Mouse (Mus musculus): ENCODE results near the gene Tnfrsf21. TPM values are rescaled to one million over a fixed set of nuclear protein-coding genes. Genes with fewer than 3 reads are reported as not detected.

Gene Tnfrsf21
- polyA plus RNA-seq, 1 experiment from 2014 or later: 32.9 TPM

DNA sequence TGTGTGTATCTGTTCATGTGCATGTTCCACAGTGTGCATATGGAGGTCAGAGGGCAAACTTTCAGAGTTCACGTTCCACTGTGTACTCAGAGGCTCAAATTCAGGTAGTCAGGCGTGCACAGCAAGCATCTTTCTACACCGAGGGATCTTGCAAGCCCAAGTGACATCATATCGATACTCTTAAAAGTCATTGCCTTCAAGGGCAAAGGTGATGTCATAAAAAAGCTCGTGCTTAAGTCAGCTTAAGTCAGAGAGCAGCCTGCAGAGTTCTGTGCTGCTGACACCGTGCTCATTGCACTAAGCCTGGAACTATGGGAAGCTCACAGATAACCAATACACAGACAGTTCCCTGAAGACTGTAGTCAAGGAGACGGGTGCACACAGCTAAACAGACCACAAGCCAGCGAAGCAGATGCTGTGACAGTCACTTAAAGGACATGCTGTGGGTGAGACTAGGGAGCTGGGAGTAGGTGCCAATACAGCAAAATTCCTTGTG, 97.8 kb downstream of the Tnfrsf21 start:
- 79% methylated on average over 8 of the region's 8 CpGs for WGBS
- Histone ChIP-seq H3K9me3 (replicated peaks) (no peaks in the 10 kb centered on the region), H3K4me3 (replicated peaks) (no peak overlapping the region), H3K27ac (replicated peaks) (no peak overlapping the region), H3K36me3 (no peaks in the 10 kb centered on the region), H3K27me3 (no peaks in the 10 kb centered on the region), H3K4me2 (replicated peaks) (no peak overlapping the region), H3K9ac (no peak overlapping the region), H3K4me1 (no peaks in the 10 kb centered on the region)
- ATAC-seq (ENCODE audit: insufficient number of reproducible peaks, low FRiP score, low TSS enrichment, low read depth): no peak

DNA sequence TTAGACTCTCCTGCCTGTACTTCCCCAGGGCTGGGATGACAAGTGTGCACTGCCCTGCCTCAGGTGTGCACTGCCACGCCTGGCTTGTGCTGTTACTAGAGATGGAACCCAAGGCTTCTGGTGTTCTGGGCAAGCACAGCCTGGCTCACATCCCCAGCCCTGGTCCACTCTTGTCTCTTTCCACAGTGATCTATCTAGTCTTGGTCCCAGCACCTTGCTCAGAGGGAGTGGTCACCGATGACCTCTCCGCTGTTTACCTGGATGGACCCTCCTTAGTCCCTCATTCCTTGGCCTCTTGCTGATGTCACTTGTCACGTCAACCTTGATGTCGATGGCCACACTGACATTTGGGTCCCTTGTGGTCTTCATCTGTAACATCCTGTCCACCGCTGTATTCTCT, 98.6 kb downstream of the Tnfrsf21 start:
- Histone ChIP-seq H3K4me2 (replicated peaks) (no peak overlapping the region), H3K4me3 (replicated peaks) (no peak overlapping the region), H3K27ac (replicated peaks) (no peak overlapping the region), H3K9ac (no peak overlapping the region), H3K9me3 (replicated peaks) (no peaks in the 10 kb centered on the region), H3K36me3 (no peaks in the 10 kb centered on the region), H3K4me1 (no peaks in the 10 kb centered on the region), H3K27me3 (no peaks in the 10 kb centered on the region)
- 93% methylated on average over 6 of the region's 6 CpGs for WGBS
- no peak for ATAC-seq (ENCODE audit: insufficient number of reproducible peaks, low FRiP score, low TSS enrichment, low read depth)

GRCm38 (mm10) chr17:43116748-43117147, 100.4 kb downstream of the Tnfrsf21 start:
- Histone ChIP-seq H3K27ac (replicated peaks) (no peak overlapping the region), H3K4me2 (replicated peaks) (no peak overlapping the region), H3K4me1 (no peaks in the 10 kb centered on the region), H3K4me3 (replicated peaks) (no peak overlapping the region), H3K9me3 (replicated peaks) (no peaks in the 10 kb centered on the region), H3K27me3 (no peaks in the 10 kb centered on the region), H3K9ac (no peak overlapping the region), H3K36me3 (no peaks in the 10 kb centered on the region)
- ATAC-seq (ENCODE audit: insufficient number of reproducible peaks, low FRiP score, low TSS enrichment, low read depth): no peak
- WGBS: 76% methylated on average over 10 of the region's 10 CpGs

DNA sequence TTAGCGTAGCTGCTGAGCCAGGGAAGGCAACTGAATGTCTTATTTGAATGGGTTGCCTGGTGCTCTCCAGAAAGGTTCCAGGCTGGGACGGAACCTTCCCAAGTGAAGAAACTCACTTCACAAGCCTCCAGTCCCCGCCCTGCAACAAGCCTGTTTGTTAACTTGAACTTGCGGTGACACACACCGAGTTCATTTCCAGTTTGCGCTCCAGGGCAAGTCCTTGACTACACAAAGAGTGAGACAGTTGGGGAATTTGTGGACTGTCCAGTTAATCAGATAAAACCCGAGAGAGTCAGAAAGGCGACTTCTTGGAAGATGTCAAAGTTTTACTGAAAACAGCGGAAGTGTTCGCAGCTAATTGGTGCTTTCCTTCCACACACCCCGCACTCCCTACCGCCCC, 103.1 kb downstream of the Tnfrsf21 start:
- ATAC-seq (ENCODE audit: insufficient number of reproducible peaks, low FRiP score, low TSS enrichment, low read depth): no peak
- Histone ChIP-seq H3K27ac (replicated peaks) (no peak overlapping the region), H3K4me3 (replicated peaks) (no peak overlapping the region), H3K4me2 (replicated peaks) (no peak overlapping the region), H3K9ac (no peak overlapping the region), H3K36me3 (no peaks in the 10 kb centered on the region), H3K27me3 (no peaks in the 10 kb centered on the region), H3K4me1 (no peaks in the 10 kb centered on the region), H3K9me3 (replicated peaks) (no peaks in the 10 kb centered on the region)
- 67% methylated on average over 12 of the region's 12 CpGs for WGBS

DNA sequence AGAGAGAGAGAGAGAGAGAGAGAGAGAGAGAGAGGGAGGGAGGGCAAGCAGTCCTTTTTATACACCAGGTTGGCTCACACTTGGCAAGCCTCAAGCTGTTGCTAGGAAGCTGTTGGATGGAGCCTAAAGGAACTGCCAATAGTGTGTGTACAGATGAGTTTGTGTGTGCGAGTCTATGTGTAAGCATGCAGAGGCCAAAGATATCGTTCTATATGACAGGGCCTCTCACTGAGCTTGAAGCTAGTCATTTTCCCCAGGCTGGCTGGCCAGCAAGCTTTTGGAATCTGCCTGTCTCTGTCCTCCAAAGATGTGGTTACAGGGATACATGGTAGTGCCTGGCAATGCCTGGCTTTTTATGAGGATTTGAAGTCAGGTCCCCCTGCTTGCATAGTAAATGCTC, 104.7 kb downstream of the Tnfrsf21 start:
- Histone ChIP-seq H3K27ac (replicated peaks) (no peak overlapping the region), H3K9me3 (replicated peaks) (no peaks in the 10 kb centered on the region), H3K9ac (no peak overlapping the region), H3K4me3 (replicated peaks) (no peak overlapping the region), H3K36me3 (no peaks in the 10 kb centered on the region), H3K27me3 (no peaks in the 10 kb centered on the region), H3K4me1 (no peaks in the 10 kb centered on the region), H3K4me2 (replicated peaks) (no peak overlapping the region)
- WGBS: 87% methylated on average over 2 of the region's 2 CpGs
- no peak for ATAC-seq (ENCODE audit: insufficient number of reproducible peaks, low FRiP score, low TSS enrichment, low read depth)

DNA sequence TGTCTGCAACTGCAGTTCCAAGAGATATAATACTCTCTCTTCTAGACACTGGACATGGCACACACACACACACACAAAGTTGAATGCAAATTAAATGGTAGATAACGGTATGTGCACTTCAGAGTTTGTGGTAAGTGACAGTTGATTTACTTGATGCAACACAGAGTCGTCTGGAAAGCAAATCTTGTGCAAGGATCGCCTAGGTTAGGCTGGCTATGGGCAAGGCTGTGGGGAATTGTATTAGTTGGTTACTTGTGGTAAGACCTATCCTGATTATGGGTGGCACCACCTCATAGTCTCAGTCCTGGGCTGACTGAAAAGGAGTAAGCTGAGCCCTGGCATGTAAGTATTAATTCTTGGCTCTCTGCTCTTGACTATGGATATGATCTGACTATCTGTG, 112.0 kb downstream of the Tnfrsf21 start:
- Histone ChIP-seq H3K9me3 (replicated peaks) (no peaks in the 10 kb centered on the region), H3K9ac (no peak overlapping the region), H3K4me2 (replicated peaks) (no peak overlapping the region), H3K27ac (replicated peaks) (no peak overlapping the region), H3K4me3 (replicated peaks) (no peak overlapping the region), H3K27me3 (no peaks in the 10 kb centered on the region), H3K4me1 (no peaks in the 10 kb centered on the region), H3K36me3 (no peaks in the 10 kb centered on the region)
- ATAC-seq (ENCODE audit: insufficient number of reproducible peaks, low FRiP score, low TSS enrichment, low read depth): no peak
- 79% methylated on average over 3 of the region's 3 CpGs for WGBS

DNA sequence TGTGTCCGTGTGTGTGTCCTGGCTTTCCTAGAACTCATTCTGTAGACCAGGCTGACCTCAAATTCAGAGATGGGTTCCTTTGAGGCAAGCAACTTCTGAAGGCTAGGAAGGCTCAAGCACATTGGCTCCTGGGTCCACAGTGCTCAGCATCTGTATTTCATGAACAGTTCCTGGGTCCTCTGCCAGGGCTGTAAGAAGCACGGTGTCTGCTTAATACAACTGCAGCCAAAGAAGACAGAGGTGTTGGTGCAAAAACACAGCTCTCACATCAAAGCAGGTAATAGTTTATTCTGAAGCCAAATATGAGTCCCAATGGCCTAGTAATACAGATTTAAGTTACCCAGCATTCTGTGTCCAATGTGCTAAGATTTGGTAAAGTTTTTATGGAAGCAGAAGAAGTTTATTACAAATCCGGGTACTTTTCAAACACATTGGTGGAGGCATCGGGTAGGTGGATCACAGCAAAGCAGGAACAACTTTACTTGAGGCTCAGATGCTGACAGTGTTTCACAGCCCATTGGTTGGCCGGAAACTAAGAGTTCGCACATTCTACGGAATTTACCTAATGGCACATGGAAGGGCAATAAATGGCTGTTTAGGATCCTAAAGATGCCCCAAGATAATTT, 112.7 kb downstream of the Tnfrsf21 start:
- H3K4me2 ChIP-seq (replicated peaks): no peak overlapping the region
- 80% methylated on average over 7 of the region's 7 CpGs for WGBS
- H3K4me3 ChIP-seq (replicated peaks): no peak overlapping the region
- H3K27me3 ChIP-seq: no peaks in the 10 kb centered on the region
- H3K9me3 ChIP-seq (replicated peaks): no peaks in the 10 kb centered on the region
- no peak overlapping the region for H3K9ac ChIP-seq
- no peaks in the 10 kb centered on the region for H3K36me3 ChIP-seq
- H3K4me1 ChIP-seq: no peaks in the 10 kb centered on the region
- no peak overlapping the region for H3K27ac ChIP-seq (replicated peaks)
- ATAC-seq (ENCODE audit: insufficient number of reproducible peaks, low FRiP score, low TSS enrichment, low read depth): no peak

- ATAC-seq (ENCODE audit: insufficient number of reproducible peaks, low FRiP score, low TSS enrichment, low read depth): no peak
- WGBS: 76% methylated on average over 3 of the region's 3 CpGs
- no peak overlapping the region for H3K27ac ChIP-seq (replicated peaks)
Observed at GRCm38 (mm10) chr17:43130115-43130869, 113.9 kb downstream of the Tnfrsf21 start.

GRCm38 (mm10) chr17:43130870-43131264, 114.5 kb downstream of the Tnfrsf21 start:
- H3K9ac ChIP-seq: no peak overlapping the region
- H3K27ac ChIP-seq (replicated peaks): no peak overlapping the region
- no peak overlapping the region for H3K4me3 ChIP-seq (replicated peaks)
- no peaks in the 10 kb centered on the region for H3K27me3 ChIP-seq
- H3K4me1 ChIP-seq: no peaks in the 10 kb centered on the region
- no peaks in the 10 kb centered on the region for H3K36me3 ChIP-seq
- H3K9me3 ChIP-seq (replicated peaks): no peaks in the 10 kb centered on the region
- no peak overlapping the region for H3K4me2 ChIP-seq (replicated peaks)
- no peak for ATAC-seq (ENCODE audit: insufficient number of reproducible peaks, low FRiP score, low TSS enrichment, low read depth)

More at GRCm38 (mm10) chr17:43130115-43130869, 113.9 kb downstream of the Tnfrsf21 start:
- Histone ChIP-seq H3K9ac (no peak overlapping the region), H3K4me2 (replicated peaks) (no peak overlapping the region), H3K4me1 (no peaks in the 10 kb centered on the region), H3K36me3 (no peaks in the 10 kb centered on the region), H3K4me3 (replicated peaks) (no peak overlapping the region), H3K27me3 (no peaks in the 10 kb centered on the region), H3K9me3 (replicated peaks) (no peaks in the 10 kb centered on the region)

GRCm38 (mm10) chr17:43132477-43132876, 116.1 kb downstream of the Tnfrsf21 start:
- H3K4me2 ChIP-seq (replicated peaks): no peak overlapping the region
- WGBS: 83% methylated on average over 5 of the region's 5 CpGs
- H3K36me3 ChIP-seq: no peaks in the 10 kb centered on the region
- no peaks in the 10 kb centered on the region for H3K27me3 ChIP-seq
- no peak overlapping the region for H3K27ac ChIP-seq (replicated peaks)
- no peaks in the 10 kb centered on the region for H3K9me3 ChIP-seq (replicated peaks)
- no peaks in the 10 kb centered on the region for H3K4me1 ChIP-seq
- ATAC-seq (ENCODE audit: insufficient number of reproducible peaks, low FRiP score, low TSS enrichment, low read depth): no peak
- H3K4me3 ChIP-seq (replicated peaks): no peak overlapping the region
- no peak overlapping the region for H3K9ac ChIP-seq

GRCm38 (mm10) chr17:43133106-43133505, 116.8 kb downstream of the Tnfrsf21 start:
- WGBS: 83% methylated on average over 4 of the region's 4 CpGs
- Histone ChIP-seq H3K4me2 (replicated peaks) (no peak overlapping the region), H3K27ac (replicated peaks) (no peak overlapping the region), H3K9me3 (replicated peaks) (no peaks in the 10 kb centered on the region), H3K27me3 (no peaks in the 10 kb centered on the region), H3K4me1 (no peaks in the 10 kb centered on the region), H3K9ac (no peak overlapping the region), H3K36me3 (no peaks in the 10 kb centered on the region), H3K4me3 (replicated peaks) (no peak overlapping the region)
- ATAC-seq (ENCODE audit: insufficient number of reproducible peaks, low FRiP score, low TSS enrichment, low read depth): no peak

DNA sequence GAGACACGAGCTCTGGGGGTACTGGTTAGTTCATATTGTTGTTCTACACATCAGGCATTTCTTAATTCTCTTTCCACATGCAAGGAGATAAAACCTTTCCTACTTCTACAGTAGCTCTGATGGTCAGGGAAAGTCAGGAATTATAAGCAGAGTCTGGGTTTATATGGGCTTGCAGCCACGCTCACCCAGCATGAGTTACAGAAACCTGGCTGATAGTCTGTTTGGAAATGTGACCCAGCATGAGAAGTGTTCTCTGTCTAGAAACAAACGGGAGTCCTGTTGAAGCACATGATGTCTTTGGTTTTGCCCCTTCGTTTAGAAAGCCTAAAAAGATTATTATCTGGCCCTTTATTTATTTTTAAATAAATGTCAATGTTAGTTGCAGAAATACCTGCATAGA, 118.6 kb downstream of the Tnfrsf21 start:
- Histone ChIP-seq H3K9ac (no peak overlapping the region), H3K4me1 (no peaks in the 10 kb centered on the region), H3K4me2 (replicated peaks) (no peak overlapping the region), H3K27ac (replicated peaks) (no peak overlapping the region), H3K4me3 (replicated peaks) (no peak overlapping the region), H3K36me3 (no peaks in the 10 kb centered on the region), H3K27me3 (no peaks in the 10 kb centered on the region), H3K9me3 (replicated peaks) (no peaks in the 10 kb centered on the region)
- WGBS: 63% methylated on average over 4 of the region's 4 CpGs
- no peak for ATAC-seq (ENCODE audit: insufficient number of reproducible peaks, low FRiP score, low TSS enrichment, low read depth)
